Mouse (Mus musculus) kidney, embryonic 14.5 days (tissue): ENCODE results near the gene Cblc. TPM values are rescaled to one million over a fixed set of nuclear protein-coding genes. Genes with fewer than 3 reads are reported as not detected.

ENCODE experiments used
- ATAC-seq: fragments of 200-750 bp; cut with Nextera tagmentation; 2 replicates; pipeline ENCODE4 v1.8.0; 2017; ENCODE audit warnings: moderate number of reproducible peaks, mild to moderate bottlenecking, moderate TSS enrichment, moderate library complexity; ENCODE audit not compliant: low FRiP score, low TSS enrichment
- H3K27ac ChIP-seq: fragments of 300-500 bp; sonication (generic); 2 replicates; pipeline ENCODE4 v1.5.1; 2014; ENCODE audit warnings: low read depth, mild to moderate bottlenecking, low read length, moderate library complexity, mixed read lengths
- H3K27me3 ChIP-seq: fragments of 300-500 bp; sonication (generic); 2 replicates; pipeline ENCODE4 v1.6.1; 2014; ENCODE audit warnings: mild to moderate bottlenecking, low read length; ENCODE audit not compliant: control insufficient read depth, insufficient read depth
- H3K36me3 ChIP-seq: fragments of 300-500 bp; sonication (generic); 2 replicates; pipeline ENCODE4 v1.6.1; 2014; ENCODE audit warnings: low read length, mixed read lengths; ENCODE audit not compliant: control insufficient read depth, insufficient read depth
- H3K4me1 ChIP-seq: fragments of 300-500 bp; sonication (generic); 2 replicates; pipeline ENCODE4 v1.6.1; 2014; ENCODE audit warnings: low read length, mixed read lengths; ENCODE audit not compliant: control insufficient read depth, insufficient read depth
- H3K4me2 ChIP-seq: fragments of 300-500 bp; sonication (generic); replicated peaks from 2 replicates; pipeline ENCODE4 v1.6.1; 2014; ENCODE audit warnings: low read depth, mild to moderate bottlenecking, low read length
- H3K4me3 ChIP-seq: fragments of 300-500 bp; sonication (generic); 2 replicates; pipeline ENCODE4 v1.5.1; 2014; ENCODE audit warnings: mild to moderate bottlenecking, low read length
- H3K9ac ChIP-seq: fragments of 300-500 bp; sonication (generic); 2 replicates; pipeline ENCODE4 v1.6.1; 2014; ENCODE audit warnings: low read depth, mild to moderate bottlenecking, low read length, moderate library complexity
- H3K9me3 ChIP-seq: fragments of 300-500 bp; sonication (generic); 2 replicates; pipeline ENCODE4 v1.6.1; 2016; ENCODE audit warnings: low read length; ENCODE audit not compliant: control insufficient read depth
- WGBS: fragments of 180-500 bp; shearing (Covaris S2); extraction: QIAGEN DNeasy Blood & Tissue Kit; methylation state at CpG from one replicate; pipeline ENCODE4 v1.1.7; 2014; 5-methylcytosine and 5-hydroxymethylcytosine counted together
- polyA plus RNA-seq: library from polyadenylated mRNA; unstranded; fragments of >200 nt; fragmentation: Nextera tagmentation; extraction: Ambion mirVana; gene quantifications from 2 replicates; pipeline ENCODE4 v1.2.1, GENCODE M21; 2014

Gene Cblc
- polyA plus RNA-seq, 1 experiment from 2014 or later = 7.3 TPM

- peaks cover 22% of the 10 kb centered on the region for H3K4me1 ChIP-seq
- H3K27me3 ChIP-seq = peaks cover 36% of the 10 kb centered on the region
- WGBS = 78% methylated on average over 6 of the region's 6 CpGs
- H3K9ac ChIP-seq = no peak overlapping the region
- ATAC-seq = no peak
- no peak overlapping the region for H3K27ac ChIP-seq
- H3K9me3 ChIP-seq = no peaks in the 10 kb centered on the region
- H3K4me2 ChIP-seq = no peak overlapping the region
- no peak overlapping the region for H3K4me3 ChIP-seq
- no peaks in the 10 kb centered on the region for H3K36me3 ChIP-seq
These were observed 17.0 kb upstream of the Cblc start for GRCm38 (mm10) chr7:19813579-19814122.

DNA sequence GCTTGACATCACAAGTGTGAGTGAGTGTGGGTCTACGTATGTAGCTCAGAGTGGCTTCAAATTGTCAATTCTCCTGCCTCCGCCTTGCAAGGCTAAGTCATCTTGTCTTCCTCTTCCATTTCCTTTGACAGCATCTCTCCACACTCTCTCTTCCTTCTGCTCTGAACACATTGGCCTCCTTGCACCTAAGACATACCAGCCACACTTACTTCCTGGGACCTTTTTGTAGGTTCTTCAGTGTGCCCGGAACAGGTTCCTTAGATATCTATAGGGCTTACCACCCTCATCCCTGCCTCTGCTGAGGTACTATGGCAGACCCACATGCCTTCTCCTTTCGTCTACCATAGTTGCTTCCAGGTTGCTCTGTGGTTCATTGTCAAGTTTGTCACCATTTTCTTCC is 16.6 kb upstream of the Cblc start:
- Histone ChIP-seq H3K36me3 (no peaks in the 10 kb centered on the region), H3K4me3 (no peak overlapping the region), H3K9me3 (no peaks in the 10 kb centered on the region), H3K27me3 (peaks cover 37% of the 10 kb centered on the region), H3K27ac (no peak overlapping the region), H3K4me2 (no peak overlapping the region), H3K4me1 (peaks cover 22% of the 10 kb centered on the region), H3K9ac (no peak overlapping the region)
- 84% methylated on average over 4 of the region's 4 CpGs for WGBS
- no peak for ATAC-seq

- peaks cover 5% of the 10 kb centered on the region; the same call in 1 of the 2 replicates for H3K4me1 ChIP-seq
- H3K9ac ChIP-seq = no peak overlapping the region
- no peaks in the 10 kb centered on the region for H3K36me3 ChIP-seq
- H3K4me2 ChIP-seq = peak overlapping the region; percentile 19
- peaks cover 37% of the 10 kb centered on the region for H3K27me3 ChIP-seq
- 5% methylated on average over 22 of the region's 22 CpGs for WGBS
- H3K9me3 ChIP-seq = no peaks in the 10 kb centered on the region
- peak; percentile 51 for ATAC-seq
- no peak overlapping the region for H3K27ac ChIP-seq
- peak overlapping the region; percentile 12; the same call in 1 of the 2 replicates for H3K4me3 ChIP-seq
These were observed 14.5 kb upstream of the Cblc start for GRCm38 (mm10) chr7:19811114-19811513.

DNA sequence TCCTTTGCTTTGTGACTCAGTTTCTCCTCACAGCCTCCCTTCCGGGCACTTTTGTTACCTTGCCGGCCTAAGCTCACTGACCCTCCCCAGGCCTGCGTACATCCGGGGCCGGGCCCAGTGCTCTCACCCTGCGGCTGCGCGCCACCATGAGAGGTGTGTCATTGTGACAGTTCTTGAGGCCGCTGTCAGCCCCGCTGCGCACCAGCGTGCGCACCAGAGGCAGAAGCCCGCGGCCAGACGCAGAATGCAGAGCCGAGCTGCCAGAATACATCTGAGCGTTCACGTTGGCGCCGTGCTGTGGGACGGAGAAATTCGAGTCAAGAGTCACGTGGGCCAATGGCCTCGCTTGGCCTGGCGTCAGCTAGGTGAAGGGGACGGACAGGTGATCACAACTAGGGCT is 12.8 kb upstream of the Cblc start:
- H3K9ac ChIP-seq = peak overlapping the region; percentile 13
- H3K9me3 ChIP-seq = no peaks in the 10 kb centered on the region
- H3K4me2 ChIP-seq = peak overlapping the region; percentile 41
- ATAC-seq = peak; percentile 69; the same call in 1 of the 2 replicates
- no peak overlapping the region for H3K27ac ChIP-seq
- H3K4me1 ChIP-seq = peaks cover 5% of the 10 kb centered on the region; the same call in 1 of the 2 replicates
- H3K27me3 ChIP-seq = peaks cover 37% of the 10 kb centered on the region
- 3% methylated on average over 27 of the region's 27 CpGs for WGBS
- peak overlapping the region; percentile 25 for H3K4me3 ChIP-seq
- H3K36me3 ChIP-seq = no peaks in the 10 kb centered on the region

DNA sequence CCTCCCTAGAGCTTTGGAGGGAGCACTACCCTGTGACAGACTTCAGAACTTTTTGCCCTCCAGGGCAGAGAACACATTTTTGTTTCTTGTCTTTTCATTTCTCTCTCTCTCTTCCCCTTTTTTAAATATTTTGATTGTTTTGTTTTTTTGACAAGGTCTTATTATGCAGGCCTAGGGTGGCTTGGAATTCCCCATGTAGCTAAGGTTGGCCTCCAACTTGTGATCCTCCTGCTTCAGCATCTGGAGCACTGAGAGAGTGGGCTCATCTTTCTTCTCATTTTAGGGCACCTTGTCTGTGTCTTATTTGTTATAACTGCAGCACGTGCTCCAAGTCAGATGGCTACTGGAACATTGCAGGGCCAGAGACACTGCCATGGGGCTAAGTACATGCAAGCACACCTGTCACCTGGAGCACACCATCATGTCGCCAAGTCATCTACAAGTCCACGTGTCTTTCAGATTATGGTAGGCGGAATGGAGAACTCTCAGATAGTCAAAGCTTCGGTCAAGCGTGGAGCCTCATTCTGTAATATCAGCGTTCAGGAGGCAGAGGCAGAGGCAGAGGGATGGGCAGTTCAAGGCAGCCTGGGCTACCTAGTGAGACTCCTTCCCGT is 9.9 kb upstream of the Cblc start:
- Histone ChIP-seq H3K9ac (no peak overlapping the region), H3K27ac (no peak overlapping the region), H3K27me3 (peaks cover 29% of the 10 kb centered on the region), H3K36me3 (no peaks in the 10 kb centered on the region), H3K4me2 (no peak overlapping the region), H3K4me1 (peaks cover 5% of the 10 kb centered on the region; the same call in 1 of the 2 replicates), H3K4me3 (no peak overlapping the region), H3K9me3 (no peaks in the 10 kb centered on the region)
- no peak for ATAC-seq
- 84% methylated on average over 8 of the region's 8 CpGs for WGBS

DNA sequence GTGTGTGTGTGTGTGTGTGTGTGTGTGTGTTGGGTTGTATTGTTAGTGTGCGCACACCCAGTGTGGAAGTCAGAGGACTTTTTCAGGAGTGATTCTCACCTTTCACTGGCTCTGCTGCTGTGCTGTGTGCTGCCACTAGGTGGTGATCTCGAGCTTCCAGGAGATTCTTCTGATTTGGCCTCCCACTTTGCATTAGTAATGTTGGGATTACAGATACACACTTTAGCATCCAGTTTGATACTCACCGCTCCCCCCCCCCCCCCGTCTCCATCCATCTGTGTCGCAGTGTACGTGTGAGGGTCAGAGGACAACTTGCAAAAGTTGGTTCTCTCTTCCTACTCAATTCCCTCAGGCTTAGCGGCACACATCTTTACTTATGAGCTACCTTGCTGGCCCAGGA is 6.4 kb upstream of the Cblc start:
- Histone ChIP-seq H3K27ac (no peak overlapping the region), H3K4me1 (no peaks in the 10 kb centered on the region), H3K9ac (no peak overlapping the region), H3K9me3 (no peaks in the 10 kb centered on the region), H3K36me3 (no peaks in the 10 kb centered on the region), H3K4me2 (no peak overlapping the region), H3K27me3 (no peaks in the 10 kb centered on the region), H3K4me3 (no peak overlapping the region)
- WGBS = 21% methylated on average over 7 of the region's 7 CpGs
- ATAC-seq = no peak

- Histone ChIP-seq H3K36me3 (no peaks in the 10 kb centered on the region), H3K4me2 (no peak overlapping the region)
- 16% methylated on average over 2 of the region's 2 CpGs for WGBS
These were observed 4.2 kb upstream of the Cblc start for GRCm38 (mm10) chr7:19800764-19801163.

GRCm38 (mm10) chr7:19796254-19796653 is 355 bp downstream of the Cblc start:
- H3K9me3 ChIP-seq = no peaks in the 10 kb centered on the region
- no peak for ATAC-seq
- H3K4me3 ChIP-seq = peak overlapping the region; percentile 34
- peaks cover 11% of the 10 kb centered on the region for H3K27me3 ChIP-seq
- 6% methylated on average over 18 of the region's 18 CpGs for WGBS
- H3K4me1 ChIP-seq = no peaks in the 10 kb centered on the region
- H3K4me2 ChIP-seq = peak overlapping the region; percentile 43
- H3K9ac ChIP-seq = peak overlapping the region; percentile 47
- no peaks in the 10 kb centered on the region for H3K36me3 ChIP-seq
- H3K27ac ChIP-seq = no peak overlapping the region

More at GRCm38 (mm10) chr7:19800764-19801163, 4.2 kb upstream of the Cblc start:
- Histone ChIP-seq H3K9ac (no peak overlapping the region), H3K4me1 (no peaks in the 10 kb centered on the region), H3K27me3 (peaks cover 11% of the 10 kb centered on the region), H3K27ac (no peak overlapping the region), H3K4me3 (no peak overlapping the region), H3K9me3 (no peaks in the 10 kb centered on the region)
- ATAC-seq = no peak

- no peak for ATAC-seq
- peaks cover 11% of the 10 kb centered on the region for H3K27me3 ChIP-seq
- no peaks in the 10 kb centered on the region for H3K4me1 ChIP-seq
- no peak overlapping the region for H3K27ac ChIP-seq
- H3K36me3 ChIP-seq = no peaks in the 10 kb centered on the region
- H3K9ac ChIP-seq = no peak overlapping the region
- H3K9me3 ChIP-seq = no peaks in the 10 kb centered on the region
- WGBS = 69% methylated on average over 2 of the region's 2 CpGs
- no peak overlapping the region for H3K4me3 ChIP-seq
- no peak overlapping the region for H3K4me2 ChIP-seq
These were observed 1.4 kb downstream of the Cblc start for GRCm38 (mm10) chr7:19795236-19795635.
